Mouse (Mus musculus): ENCODE data around the gene Ccz1. TPM values are rescaled to one million over a fixed set of nuclear protein-coding genes. Genes with fewer than 3 reads are reported as not detected.

Gene Ccz1
- polyA plus RNA-seq, 1 experiment from 2014 or later: 58.9 TPM

DNA sequence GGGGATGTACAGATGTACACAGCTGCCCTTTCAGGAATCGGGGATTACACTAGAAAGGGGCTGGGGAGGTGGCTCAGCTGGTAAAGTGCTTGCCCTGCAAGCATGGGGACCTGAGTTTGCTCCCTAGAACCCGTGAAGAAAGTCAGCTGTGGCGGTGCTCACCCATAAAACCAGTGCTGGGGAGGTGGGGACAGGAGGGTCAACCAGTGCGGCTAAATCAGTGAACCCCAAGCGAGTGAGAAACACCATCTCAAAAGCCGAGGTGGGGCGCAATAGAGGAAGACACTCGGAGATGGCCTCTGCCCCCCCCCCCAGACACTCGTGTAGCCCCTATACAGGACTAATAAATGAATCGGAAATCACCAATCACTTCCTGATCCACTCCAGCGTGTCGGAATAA is 48.0 kb downstream of the Ccz1 start:
- Histone ChIP-seq H3K36me3 (no peaks in the 10 kb centered on the region), H3K27ac (no peak overlapping the region), H3K4me2 (no peak overlapping the region), H3K4me3 (no peak overlapping the region), H3K9ac (no peak overlapping the region), H3K9me3 (replicated peaks) (no peaks in the 10 kb centered on the region), H3K27me3 (replicated peaks) (no peaks in the 10 kb centered on the region), H3K4me1 (no peaks in the 10 kb centered on the region)
- WGBS (ENCODE audit: insufficient replicate concordance): 78% methylated on average over 12 of the region's 12 CpGs
- ATAC-seq: no peak

DNA sequence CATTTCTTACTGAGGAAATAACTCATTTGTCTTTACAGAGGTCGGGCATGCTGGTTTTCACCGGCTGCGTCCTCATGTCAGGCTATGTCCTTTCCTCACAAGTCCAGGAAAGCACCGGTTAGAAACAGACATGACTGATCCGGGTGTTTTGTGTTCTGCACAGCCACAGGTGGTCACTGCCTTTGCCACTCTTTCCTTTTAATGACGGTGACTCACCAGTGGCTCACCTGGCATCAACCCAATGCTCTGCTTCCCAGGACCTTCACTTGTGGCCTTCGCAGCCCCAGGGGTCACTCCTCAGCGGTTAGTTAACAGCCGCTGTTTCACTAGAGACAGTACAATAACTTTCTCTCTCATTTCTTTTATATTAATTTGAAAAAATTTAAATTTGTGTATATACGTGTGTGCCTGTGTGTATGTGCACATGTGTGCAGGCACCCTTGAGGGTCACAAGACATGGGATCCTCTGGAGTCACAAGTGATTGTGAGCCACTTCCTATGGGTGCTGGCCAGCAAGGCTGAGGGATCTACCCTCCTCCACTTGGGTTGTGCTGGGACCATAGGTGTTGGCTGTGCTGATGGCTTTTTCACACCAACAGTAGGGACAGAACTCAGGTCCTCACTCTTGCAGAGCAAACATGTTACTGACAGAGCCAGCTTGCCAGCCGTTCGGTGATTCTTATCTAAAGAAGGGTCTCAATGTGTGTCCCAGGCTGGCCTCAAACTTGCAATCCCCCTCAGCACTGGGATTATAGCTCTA is 48.9 kb downstream of the Ccz1 start:
- no peak overlapping the region for H3K4me2 ChIP-seq
- no peaks in the 10 kb centered on the region for H3K9me3 ChIP-seq (replicated peaks)
- H3K4me1 ChIP-seq: no peaks in the 10 kb centered on the region
- H3K9ac ChIP-seq: no peak overlapping the region
- ATAC-seq: no peak
- H3K27me3 ChIP-seq (replicated peaks): no peaks in the 10 kb centered on the region
- no peaks in the 10 kb centered on the region for H3K36me3 ChIP-seq
- no peak overlapping the region for H3K4me3 ChIP-seq
- 67% methylated on average over 12 of the region's 12 CpGs for WGBS (ENCODE audit: insufficient replicate concordance)
- no peak overlapping the region for H3K27ac ChIP-seq

DNA sequence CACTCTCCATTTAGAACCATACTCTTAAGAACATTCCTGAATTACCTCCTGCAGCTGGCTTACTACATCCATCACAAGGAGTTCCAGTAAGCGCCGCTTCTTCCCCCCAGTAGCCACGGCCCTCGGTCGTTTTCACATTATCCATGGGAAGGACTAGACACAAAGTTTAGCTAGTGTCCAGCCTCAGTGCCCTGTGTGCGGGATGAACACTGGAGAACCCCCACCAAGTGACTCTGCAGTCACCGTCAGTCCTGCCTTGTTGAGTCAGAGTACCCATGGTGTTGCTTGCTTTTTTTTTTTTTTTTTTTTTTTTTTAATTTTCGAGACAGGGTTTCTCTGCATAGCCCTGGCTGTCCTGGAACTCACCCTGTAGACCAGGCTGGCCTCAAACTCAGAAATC is 53.5 kb downstream of the Ccz1 start:
- H3K4me1 ChIP-seq: no peaks in the 10 kb centered on the region
- no peak overlapping the region for H3K9ac ChIP-seq
- no peak overlapping the region for H3K27ac ChIP-seq
- 88% methylated on average over 7 of the region's 8 CpGs for WGBS (ENCODE audit: insufficient replicate concordance)
- no peak overlapping the region for H3K4me2 ChIP-seq
- H3K27me3 ChIP-seq (replicated peaks): no peaks in the 10 kb centered on the region
- no peaks in the 10 kb centered on the region for H3K36me3 ChIP-seq
- no peak overlapping the region for H3K4me3 ChIP-seq
- H3K9me3 ChIP-seq (replicated peaks): no peaks in the 10 kb centered on the region
- no peak for ATAC-seq

DNA sequence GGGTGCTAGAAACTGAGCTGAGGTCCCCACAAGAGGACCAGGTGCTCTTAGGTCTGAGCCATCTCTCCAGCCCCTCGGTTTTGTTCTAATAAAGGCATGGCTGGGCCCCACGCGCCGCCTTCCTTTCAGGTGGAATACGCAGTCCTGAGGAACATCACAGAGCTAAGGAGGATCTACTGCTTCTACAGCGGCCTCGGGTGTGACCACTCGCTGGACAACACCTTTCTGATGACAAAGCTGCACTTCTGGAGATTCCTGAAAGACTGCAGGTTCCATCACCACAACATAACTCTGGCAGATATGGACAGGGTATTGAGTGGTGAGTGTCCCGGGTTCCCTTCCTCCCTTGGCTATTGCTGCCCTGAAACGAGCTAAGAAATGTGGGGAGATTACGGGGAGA is 55.1 kb downstream of the Ccz1 start:
- Histone ChIP-seq H3K4me1 (no peaks in the 10 kb centered on the region), H3K27ac (no peak overlapping the region), H3K27me3 (replicated peaks) (no peaks in the 10 kb centered on the region), H3K9me3 (replicated peaks) (no peaks in the 10 kb centered on the region), H3K9ac (no peak overlapping the region), H3K36me3 (no peaks in the 10 kb centered on the region), H3K4me3 (no peak overlapping the region), H3K4me2 (no peak overlapping the region)
- no peak for ATAC-seq
- 83% methylated on average over 11 of the region's 11 CpGs for WGBS (ENCODE audit: insufficient replicate concordance)

DNA sequence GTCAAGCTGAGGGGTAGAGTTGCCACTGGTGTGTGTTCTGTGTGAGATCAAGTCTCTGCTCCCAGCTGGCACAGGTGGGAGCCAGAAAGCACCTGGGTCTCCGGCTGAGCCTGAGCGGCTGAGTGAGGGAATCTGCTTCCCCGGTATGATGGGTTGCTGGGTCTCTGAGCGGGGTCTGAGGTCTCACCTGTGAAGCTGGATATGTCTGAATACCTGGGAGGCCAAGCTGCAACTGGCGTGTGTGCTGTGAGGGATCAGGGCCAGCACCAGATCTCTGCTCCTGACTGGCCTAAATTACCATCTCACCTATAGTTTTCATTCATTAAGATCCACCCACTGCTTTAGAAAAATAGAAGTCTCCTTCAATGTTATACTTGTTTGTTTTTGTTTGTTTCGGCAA is 57.6 kb downstream of the Ccz1 start:
- H3K36me3 ChIP-seq: no peaks in the 10 kb centered on the region
- H3K4me3 ChIP-seq: no peak overlapping the region
- WGBS (ENCODE audit: insufficient replicate concordance): 76% methylated on average over 6 of the region's 6 CpGs
- H3K9ac ChIP-seq: no peak overlapping the region
- no peak for ATAC-seq
- H3K9me3 ChIP-seq (replicated peaks): no peaks in the 10 kb centered on the region
- H3K27ac ChIP-seq: no peak overlapping the region
- H3K27me3 ChIP-seq (replicated peaks): no peaks in the 10 kb centered on the region
- no peaks in the 10 kb centered on the region for H3K4me1 ChIP-seq
- no peak overlapping the region for H3K4me2 ChIP-seq

DNA sequence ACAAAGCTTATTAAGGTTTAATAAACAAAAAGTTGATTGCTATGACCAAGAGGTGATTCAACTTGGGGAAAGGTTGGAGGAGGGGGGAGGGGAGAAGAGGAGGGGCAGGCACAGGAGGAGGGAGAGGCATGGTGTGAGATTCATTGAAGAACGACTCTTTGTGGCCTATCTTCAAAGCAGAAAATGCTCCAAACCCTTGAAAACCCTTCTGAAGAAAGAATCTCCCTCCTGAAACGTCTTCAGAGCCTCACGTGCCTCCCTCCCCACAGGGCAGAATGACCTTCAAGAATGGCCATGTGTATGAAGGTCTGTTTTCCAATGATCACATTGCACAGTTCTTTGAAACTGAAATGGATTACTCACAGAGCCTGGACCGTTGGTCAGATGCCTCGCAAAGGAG is 64.7 kb downstream of the Ccz1 start:
- no peak overlapping the region for H3K27ac ChIP-seq
- H3K4me1 ChIP-seq: no peaks in the 10 kb centered on the region
- no peaks in the 10 kb centered on the region for H3K36me3 ChIP-seq
- ATAC-seq: no peak
- H3K9ac ChIP-seq: no peak overlapping the region
- no peak overlapping the region for H3K4me2 ChIP-seq
- no peaks in the 10 kb centered on the region; the same call in 1 of the 2 replicates for H3K27me3 ChIP-seq (replicated peaks)
- H3K4me3 ChIP-seq: no peak overlapping the region
- no peaks in the 10 kb centered on the region for H3K9me3 ChIP-seq (replicated peaks)
- WGBS (ENCODE audit: insufficient replicate concordance): 40% methylated on average over 5 of the region's 5 CpGs

- WGBS (ENCODE audit: insufficient replicate concordance): 77% methylated on average over 12 of the region's 12 CpGs
- no peak overlapping the region for H3K27ac ChIP-seq
- no peaks in the 10 kb centered on the region for H3K36me3 ChIP-seq
- H3K9me3 ChIP-seq (replicated peaks): no peaks in the 10 kb centered on the region
- H3K9ac ChIP-seq: no peak overlapping the region
- no peak overlapping the region for H3K4me3 ChIP-seq
- no peak for ATAC-seq
- no peak overlapping the region for H3K4me2 ChIP-seq
- H3K4me1 ChIP-seq: no peaks in the 10 kb centered on the region
- H3K27me3 ChIP-seq (replicated peaks): no peaks in the 10 kb centered on the region; the same call in 1 of the 2 replicates
Measured at GRCm38 (mm10) chr5:143948361-143948760, 66.3 kb downstream of the Ccz1 start.

DNA sequence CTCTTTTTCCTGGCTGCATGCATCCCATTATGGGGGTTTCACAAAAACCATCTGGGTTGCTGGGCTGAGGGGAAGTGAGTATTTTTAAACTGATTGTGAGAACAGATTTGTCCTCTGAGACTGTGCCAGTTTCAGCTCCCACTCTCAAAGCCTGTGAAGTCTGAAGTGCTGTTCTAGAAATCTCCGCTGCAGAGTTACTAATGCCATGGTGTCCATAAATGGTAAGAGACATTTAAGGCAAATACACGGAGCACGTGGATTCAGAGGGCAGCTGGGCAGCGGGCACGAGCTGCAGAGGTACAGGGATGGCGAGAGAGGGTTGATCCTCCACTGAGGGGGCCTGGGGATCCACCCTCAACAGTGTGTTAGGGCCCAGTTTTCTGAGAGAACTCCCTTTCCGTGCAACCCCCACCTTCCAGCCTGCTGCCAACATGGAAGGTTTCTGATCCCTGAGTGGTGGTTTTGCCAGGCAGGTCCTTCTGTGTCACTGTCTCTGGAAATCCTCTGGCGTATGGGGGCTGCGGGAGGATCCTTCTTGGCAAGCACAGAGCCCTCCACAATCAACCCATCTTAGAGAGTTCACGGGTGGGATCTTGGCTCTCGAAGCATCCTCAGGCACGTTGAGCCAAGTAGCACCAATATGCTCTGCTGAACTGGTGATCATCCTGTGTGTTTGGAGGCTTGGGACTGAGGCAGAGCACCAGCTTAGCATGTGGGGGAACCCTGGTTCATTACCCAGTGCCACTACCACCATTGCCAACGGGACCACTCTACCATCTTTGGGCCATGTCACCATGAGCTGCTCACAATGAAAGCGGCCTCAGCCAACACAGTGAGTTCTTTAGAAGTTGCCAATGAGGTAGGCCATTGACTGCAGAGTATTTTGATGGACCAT is 71.2 kb downstream of the Ccz1 start:
- WGBS (ENCODE audit: insufficient replicate concordance): 72% methylated on average over 14 of the region's 14 CpGs
- no peaks in the 10 kb centered on the region for H3K4me1 ChIP-seq
- ATAC-seq: no peak
- H3K9me3 ChIP-seq (replicated peaks): no peaks in the 10 kb centered on the region
- no peak overlapping the region for H3K9ac ChIP-seq
- H3K36me3 ChIP-seq: no peaks in the 10 kb centered on the region
- no peaks in the 10 kb centered on the region; the same call in 1 of the 2 replicates for H3K27me3 ChIP-seq (replicated peaks)
- no peak overlapping the region for H3K4me3 ChIP-seq
- H3K4me2 ChIP-seq: no peak overlapping the region
- no peak overlapping the region for H3K27ac ChIP-seq

GRCm38 (mm10) chr5:143941588-143941987 is 73.1 kb downstream of the Ccz1 start:
- 18% methylated on average over 10 of the region's 10 CpGs for WGBS (ENCODE audit: insufficient replicate concordance)
- ATAC-seq: no peak
- no peaks in the 10 kb centered on the region for H3K27me3 ChIP-seq (replicated peaks)
- H3K36me3 ChIP-seq: no peaks in the 10 kb centered on the region
- peaks cover 7% of the 10 kb centered on the region; the same call in 1 of the 2 replicates for H3K4me1 ChIP-seq
- H3K9me3 ChIP-seq (replicated peaks): no peaks in the 10 kb centered on the region
- H3K4me3 ChIP-seq: no peak overlapping the region
- no peak overlapping the region for H3K4me2 ChIP-seq
- no peak overlapping the region for H3K9ac ChIP-seq
- H3K27ac ChIP-seq: no peak overlapping the region

Other genes with a start within 250 kb of the Ccz1 start
- 109 and 110 TPM in 2 replicates for gene Eif2ak1, start 197.1 kb downstream of the Ccz1 start, polyA plus RNA-seq (2016; fragmentation: Nextera tagmentation; extraction: Ambion mirVana)
- 0.41 and 0.54 TPM in 2 replicates for gene Ankrd61, start 117.2 kb downstream of the Ccz1 start, polyA plus RNA-seq (2016; fragmentation: Nextera tagmentation; extraction: Ambion mirVana)
- 82.8 and 83.1 TPM in 2 replicates for gene Aimp2, start 105.0 kb downstream of the Ccz1 start, polyA plus RNA-seq (2016; fragmentation: Nextera tagmentation; extraction: Ambion mirVana)
- 23.8 and 24.8 TPM in 2 replicates for gene Pms2, start 104.9 kb downstream of the Ccz1 start, polyA plus RNA-seq (2016; fragmentation: Nextera tagmentation; extraction: Ambion mirVana)
- gene Gm42421, start 86.7 kb downstream of the Ccz1 start, polyA plus RNA-seq (2016; fragmentation: Nextera tagmentation; extraction: Ambion mirVana): 0.18 TPM in 1 of 2 replicates, not detected in the other
- 0.28 and 0.37 TPM in 2 replicates for gene Rsph10b, start 81.8 kb downstream of the Ccz1 start, polyA plus RNA-seq (2016; fragmentation: Nextera tagmentation; extraction: Ambion mirVana)
- not detected in 2 replicates for gene Ocm, start 11.8 kb upstream of the Ccz1 start, polyA plus RNA-seq (2016; fragmentation: Nextera tagmentation; extraction: Ambion mirVana)
- gene Lmtk2, start 85.6 kb upstream of the Ccz1 start, polyA plus RNA-seq (2016; fragmentation: Nextera tagmentation; extraction: Ambion mirVana): 4.1 and 4.3 TPM in 2 replicates
- 0.86 and 0.94 TPM in 2 replicates for gene Bhlha15, start 175.4 kb upstream of the Ccz1 start, polyA plus RNA-seq (2016; fragmentation: Nextera tagmentation; extraction: Ambion mirVana)
- gene Tecpr1, start 208.7 kb upstream of the Ccz1 start, polyA plus RNA-seq (2016; fragmentation: Nextera tagmentation; extraction: Ambion mirVana): 4.8 TPM in 2 replicates
- 37.7 and 40.3 TPM in 2 replicates for gene Bri3, start 229.6 kb upstream of the Ccz1 start, polyA plus RNA-seq (2016; fragmentation: Nextera tagmentation; extraction: Ambion mirVana)